Mouse (Mus musculus) limb, embryonic 14.5 days (tissue): ENCODE results near the gene Hpse. TPM values are rescaled to one million over a fixed set of nuclear protein-coding genes. Genes with fewer than 3 reads are reported as not detected.

Source experiments
- ATAC-seq: fragments of 200-750 bp; cut with Nextera tagmentation; 2 replicates; pipeline ENCODE4 v1.8.0; 2017; ENCODE audit warnings: low read depth, moderate number of reproducible peaks, moderate TSS enrichment; ENCODE audit not compliant: low FRiP score
- DNase-seq: peaks from one replicate; pipeline ENCODE4 v3.0.0-alpha.2; 2015; ENCODE audit warnings: low spot score
- H3K27ac ChIP-seq: fragments of 300-500 bp; sonication (generic); replicated peaks from 2 replicates; pipeline ENCODE4 v1.5.1; 2014; ENCODE audit warnings: low read depth, mild to moderate bottlenecking, low read length, moderate library complexity, mixed read lengths
- H3K27me3 ChIP-seq: fragments of 300-500 bp; sonication (generic); 2 replicates; pipeline ENCODE4 v1.6.1; 2014; ENCODE audit warnings: low read length, mixed read lengths; ENCODE audit not compliant: control insufficient read depth, insufficient read depth
- H3K36me3 ChIP-seq: fragments of 300-500 bp; sonication (generic); 2 replicates; pipeline ENCODE4 v1.6.1; 2014; ENCODE audit warnings: mild to moderate bottlenecking, low read length, moderate library complexity, mixed read lengths; ENCODE audit not compliant: control insufficient read depth, insufficient read depth
- H3K4me1 ChIP-seq: fragments of 300-500 bp; sonication (generic); 2 replicates; pipeline ENCODE4 v1.6.1; 2014; ENCODE audit warnings: antibody characterized with exemption, low read length, mixed read lengths; ENCODE audit not compliant: control insufficient read depth, insufficient read depth
- H3K4me2 ChIP-seq: fragments of 300-500 bp; sonication (generic); replicated peaks from 2 replicates; pipeline ENCODE4 v1.6.1; 2014; ENCODE audit warnings: low read depth, mild to moderate bottlenecking, low read length, moderate library complexity; ENCODE audit not compliant: severe bottlenecking
- H3K4me3 ChIP-seq: fragments of 300-500 bp; sonication (generic); replicated peaks from 2 replicates; pipeline ENCODE4 v1.5.1; 2014; ENCODE audit warnings: low read length
- H3K9ac ChIP-seq: fragments of 300-500 bp; sonication (generic); 2 replicates; pipeline ENCODE4 v1.6.1; 2014; ENCODE audit warnings: mild to moderate bottlenecking, low read depth, low read length, moderate library complexity; ENCODE audit not compliant: severe bottlenecking
- H3K9me3 ChIP-seq: fragments of 300-500 bp; sonication (generic); 2 replicates; pipeline ENCODE4 v1.6.1; 2016; ENCODE audit warnings: low read length; ENCODE audit not compliant: control insufficient read depth
- POLR2A ChIP-seq: fragments of 200-500 bp; IDR thresholded peaks from 2 replicates; pipeline ENCODE4 v1.8.0; 2012; ENCODE audit warnings: inconsistent platforms, mild to moderate bottlenecking, moderate library complexity, borderline replicate concordance; ENCODE audit not compliant: insufficient read depth, insufficient read length; ENCODE audit errors: extremely low read depth
- WGBS: fragments of 180-500 bp; shearing (Covaris S2); extraction: QIAGEN DNeasy Blood & Tissue Kit; methylation state at CpG from one replicate; pipeline ENCODE4 v1.1.7; 2014; 5-methylcytosine and 5-hydroxymethylcytosine counted together
- polyA plus RNA-seq, 2 experiments: library from polyadenylated mRNA; depleted of rRNA in 1 of 2; stranded (reverse) in 1 of 2; unstranded in 1 of 2; fragments of >200 nt; fragmentation: Nextera tagmentation in 1 of 2; extraction: Ambion mirVana in 1 of 2; gene quantifications; 2 replicates each; pipeline versions ENCODE4 v1.2.1 to v1.2.3; 2012 to 2014

Gene Hpse
- polyA plus RNA-seq, 2 experiments = 3.9 to 4.5 TPM

- Histone ChIP-seq H3K4me1 (no peaks in the 10 kb centered on the region), H3K27ac (no peak overlapping the region), H3K4me3 (no peak overlapping the region), H3K9me3 (no peaks in the 10 kb centered on the region), H3K36me3 (no peaks in the 10 kb centered on the region), H3K4me2 (no peak overlapping the region), H3K9ac (no peak overlapping the region), H3K27me3 (no peaks in the 10 kb centered on the region)
- 79% methylated on average over 2 of the region's 2 CpGs for WGBS
- DNase-seq = no peak
- TF ChIP-seq POLR2A = no peak
- no peak for ATAC-seq
Observed at GRCm38 (mm10) chr5:100697886-100698285, 21.6 kb downstream of the Hpse start.

GRCm38 (mm10) chr5:100697398-100697797, 22.1 kb downstream of the Hpse start:
- no peaks in the 10 kb centered on the region for H3K9me3 ChIP-seq
- ATAC-seq = no peak
- no peak for TF ChIP-seq POLR2A

GRCm38 (mm10) chr5:100685631-100686030, 33.9 kb downstream of the Hpse start:
- Histone ChIP-seq H3K4me3 (no peak overlapping the region), H3K4me2 (no peak overlapping the region), H3K27ac (no peak overlapping the region), H3K9me3 (no peaks in the 10 kb centered on the region), H3K36me3 (no peaks in the 10 kb centered on the region), H3K4me1 (no peaks in the 10 kb centered on the region), H3K27me3 (no peaks in the 10 kb centered on the region), H3K9ac (no peak overlapping the region)
- ATAC-seq (no peak), DNase-seq (no peak)
- WGBS = 58% methylated on average over 4 of the region's 4 CpGs
- TF ChIP-seq POLR2A = no peak

More at GRCm38 (mm10) chr5:100697398-100697797, 22.1 kb downstream of the Hpse start:
- no peaks in the 10 kb centered on the region for H3K36me3 ChIP-seq
- no peak overlapping the region for H3K4me2 ChIP-seq
- H3K27me3 ChIP-seq = no peaks in the 10 kb centered on the region
- no peak overlapping the region for H3K27ac ChIP-seq
- no peak overlapping the region for H3K4me3 ChIP-seq
- WGBS = 74% methylated on average over 2 of the region's 2 CpGs
- no peak for DNase-seq
- H3K9ac ChIP-seq = no peak overlapping the region
- no peaks in the 10 kb centered on the region for H3K4me1 ChIP-seq

- Histone ChIP-seq H3K36me3 (no peaks in the 10 kb centered on the region), H3K4me1 (no peaks in the 10 kb centered on the region), H3K4me2 (no peak overlapping the region), H3K27me3 (no peaks in the 10 kb centered on the region), H3K9me3 (no peaks in the 10 kb centered on the region), H3K27ac (no peak overlapping the region), H3K9ac (no peak overlapping the region), H3K4me3 (no peak overlapping the region)
- no peak for TF ChIP-seq POLR2A
- DNase-seq (no peak), ATAC-seq (no peak)
- 72% methylated on average over 6 of the region's 6 CpGs for WGBS
Observed at GRCm38 (mm10) chr5:100680542-100680933, 39.0 kb downstream of the Hpse start.

GRCm38 (mm10) chr5:100679911-100680541, 39.5 kb downstream of the Hpse start:
- no peak overlapping the region for H3K9ac ChIP-seq
- no peak overlapping the region for H3K4me3 ChIP-seq
- no peak overlapping the region for H3K27ac ChIP-seq
- no peaks in the 10 kb centered on the region for H3K9me3 ChIP-seq
- H3K4me2 ChIP-seq = no peak overlapping the region
- WGBS = 70% methylated on average over 18 of the region's 18 CpGs
- H3K4me1 ChIP-seq = no peaks in the 10 kb centered on the region
- DNase-seq (no peak), ATAC-seq (no peak)
- TF ChIP-seq POLR2A = no peak
- no peaks in the 10 kb centered on the region for H3K27me3 ChIP-seq
- H3K36me3 ChIP-seq = no peaks in the 10 kb centered on the region
